Mouse (Mus musculus) lung, adult 18-20 months (tissue): ENCODE results near the gene Fstl5.

Source experiments
- DNase-seq, 2 experiments: peaks; one replicate each; pipeline ENCODE4 v3.0.0; 2022; ENCODE audit warnings: mixed read lengths in 2 of 2

Fstl5 gene

DNA sequence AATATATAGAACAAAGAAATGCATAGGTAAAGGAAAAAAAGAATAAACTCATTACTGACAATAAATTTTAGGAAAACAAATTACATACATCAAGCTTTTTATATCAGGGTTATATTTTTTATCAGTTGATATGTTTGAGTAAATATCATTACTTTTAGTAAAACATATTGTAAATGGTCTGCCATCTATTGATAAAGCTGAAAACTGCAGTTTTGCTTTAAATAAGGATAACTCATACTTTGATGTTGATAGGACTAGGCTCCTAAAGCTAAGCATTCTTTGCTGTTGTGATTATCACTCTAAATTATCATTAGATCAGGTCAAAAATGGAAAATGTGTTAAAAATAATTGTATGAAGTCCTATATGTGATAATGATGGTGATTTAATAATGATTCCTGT lies 493.3 kb downstream of the Fstl5 start:
- no peak for DNase-seq

DNA sequence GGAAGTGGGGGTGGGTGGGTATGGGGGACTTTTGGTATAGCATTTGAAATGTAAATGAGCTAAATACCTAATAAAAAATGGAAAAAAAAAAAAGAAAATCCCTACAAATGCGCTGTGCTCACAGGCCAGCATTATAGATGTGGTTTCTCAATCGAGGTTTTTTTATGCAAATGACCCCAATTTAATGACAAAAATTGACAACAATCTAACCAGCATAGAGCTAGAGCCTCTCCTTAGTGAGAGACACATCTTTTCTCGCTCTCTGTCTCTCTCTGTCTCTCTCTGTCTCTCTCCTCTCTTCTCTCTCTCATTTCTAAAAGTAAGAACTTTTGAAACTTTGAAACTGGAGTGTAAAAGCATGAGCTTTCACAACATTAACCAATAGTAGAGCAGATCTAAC lies 498.4 kb downstream of the Fstl5 start:
- no peak for DNase-seq

DNA sequence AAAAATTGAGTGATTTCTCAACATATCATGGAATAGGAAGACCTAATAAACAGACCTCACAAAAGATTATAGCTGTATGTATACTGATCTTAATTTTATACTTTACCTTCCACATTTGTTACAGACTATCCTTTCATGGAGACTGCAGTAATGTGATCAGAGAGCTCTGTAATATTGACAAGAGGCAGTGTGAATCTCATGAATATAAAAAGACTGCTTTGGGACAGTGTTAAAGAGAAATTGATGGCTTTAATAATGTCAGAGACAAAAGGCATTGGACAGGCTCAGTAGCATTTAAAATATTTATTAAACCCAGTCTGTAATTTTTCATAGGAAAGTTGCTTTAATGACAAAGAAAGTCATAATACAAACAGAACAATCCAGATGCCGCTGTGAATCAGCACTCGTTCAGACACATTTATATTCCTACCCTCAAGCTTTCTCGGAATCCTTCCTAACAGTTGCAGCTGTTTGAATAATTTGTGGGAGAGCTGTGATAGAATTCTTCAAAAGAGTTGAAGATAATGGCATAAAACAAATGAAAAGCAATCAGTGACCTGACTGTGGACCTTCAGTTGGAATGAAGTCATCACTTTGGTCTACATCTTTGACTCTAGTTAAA lies 499.0 kb downstream of the Fstl5 start:
- DNase-seq = no peak

DNA sequence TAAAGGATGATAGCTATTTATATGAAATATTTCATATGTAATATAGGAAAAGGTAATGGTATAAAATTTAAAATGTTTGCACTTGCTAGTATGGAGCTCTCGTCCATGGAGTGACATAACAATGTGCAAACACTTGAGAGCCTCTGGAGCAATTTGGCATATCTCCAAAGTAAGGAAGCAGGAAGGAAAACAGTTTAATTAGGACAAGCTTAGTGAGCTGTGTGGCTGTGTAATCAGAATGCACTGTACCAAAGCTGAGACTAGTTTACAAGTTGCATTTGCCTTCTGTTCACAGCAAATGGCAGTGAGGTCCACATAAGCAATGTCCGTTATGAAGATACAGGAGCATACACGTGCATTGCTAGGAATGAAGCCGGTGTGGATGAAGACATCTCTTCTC lies 519.1 kb downstream of the Fstl5 start:
- no peak for DNase-seq

DNA sequence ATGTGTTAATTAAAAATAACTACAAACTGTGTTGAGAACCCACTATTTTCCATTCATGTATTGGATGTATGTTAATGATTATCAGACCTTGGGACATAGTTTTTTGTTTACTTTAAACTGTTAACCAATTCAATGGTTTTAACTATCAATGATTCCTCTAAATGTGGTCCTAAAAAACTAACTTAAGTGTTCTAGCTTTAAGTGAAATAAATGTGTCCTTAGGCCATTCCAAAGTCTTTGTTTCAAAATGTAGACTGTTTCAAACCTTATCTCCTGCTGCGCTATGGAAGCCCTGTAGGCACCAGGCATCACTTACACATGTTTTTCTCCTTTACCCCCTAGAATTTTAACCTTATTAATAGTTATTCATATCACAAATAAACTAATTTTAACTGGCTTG lies 546.0 kb downstream of the Fstl5 start:
- no peak for DNase-seq

DNA sequence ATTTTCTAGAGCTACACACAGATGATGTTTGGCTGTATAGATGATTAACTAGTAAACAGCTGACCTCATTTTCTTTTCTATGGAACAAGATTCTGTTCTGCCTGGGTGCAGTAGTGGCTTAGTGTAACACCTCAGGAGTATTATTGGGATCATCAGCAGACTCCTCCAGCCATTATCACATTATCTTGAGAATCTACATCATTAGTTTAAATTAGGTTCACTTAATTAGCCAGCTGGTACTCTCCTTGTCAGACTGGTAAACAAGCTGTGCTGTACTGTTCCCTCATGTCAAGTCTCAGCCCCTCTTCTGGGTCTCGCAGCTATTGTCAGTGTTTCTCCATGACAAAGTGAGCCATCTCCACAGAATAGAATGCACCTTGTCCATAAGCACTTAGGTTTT lies 580.2 kb downstream of the Fstl5 start:
- DNase-seq = no peak

DNA sequence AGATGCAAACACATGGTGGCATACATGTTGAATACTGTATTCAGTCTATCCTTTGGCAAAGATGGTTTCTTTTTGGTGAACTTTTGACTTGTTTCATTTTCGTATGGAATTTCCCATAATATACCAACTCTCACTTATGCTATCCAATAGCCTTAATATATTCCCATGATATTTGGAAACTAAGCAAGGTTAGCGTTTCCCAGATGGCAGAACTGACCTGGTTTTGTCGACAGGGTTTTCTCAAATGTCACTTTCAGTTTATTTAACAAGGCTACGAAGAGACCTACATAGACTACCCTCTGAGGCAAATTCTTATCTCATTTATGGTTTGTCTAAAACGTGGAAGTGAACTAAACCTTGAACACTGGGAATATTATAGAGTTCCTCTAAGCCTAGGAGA lies 596.8 kb downstream of the Fstl5 start:
- DNase-seq = no peak

DNA sequence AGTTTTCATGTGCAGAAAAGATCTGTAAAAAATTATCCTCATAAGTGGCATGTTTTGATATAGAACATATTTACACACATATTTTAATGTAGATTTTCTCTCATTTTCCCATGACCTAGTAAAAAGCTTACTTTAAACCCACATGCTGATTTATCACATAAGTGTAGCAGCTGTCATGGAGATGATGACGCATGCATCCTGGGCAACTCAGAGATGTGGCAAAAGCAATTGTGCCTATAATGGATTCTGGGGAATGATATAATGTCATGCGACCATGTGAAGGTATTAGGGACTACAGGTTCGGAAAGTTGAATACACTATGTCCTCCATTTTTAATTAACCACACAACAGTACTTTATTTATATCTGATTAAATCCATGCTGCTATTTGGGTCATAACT lies 601.9 kb downstream of the Fstl5 start:
- DNase-seq = no peak

DNA sequence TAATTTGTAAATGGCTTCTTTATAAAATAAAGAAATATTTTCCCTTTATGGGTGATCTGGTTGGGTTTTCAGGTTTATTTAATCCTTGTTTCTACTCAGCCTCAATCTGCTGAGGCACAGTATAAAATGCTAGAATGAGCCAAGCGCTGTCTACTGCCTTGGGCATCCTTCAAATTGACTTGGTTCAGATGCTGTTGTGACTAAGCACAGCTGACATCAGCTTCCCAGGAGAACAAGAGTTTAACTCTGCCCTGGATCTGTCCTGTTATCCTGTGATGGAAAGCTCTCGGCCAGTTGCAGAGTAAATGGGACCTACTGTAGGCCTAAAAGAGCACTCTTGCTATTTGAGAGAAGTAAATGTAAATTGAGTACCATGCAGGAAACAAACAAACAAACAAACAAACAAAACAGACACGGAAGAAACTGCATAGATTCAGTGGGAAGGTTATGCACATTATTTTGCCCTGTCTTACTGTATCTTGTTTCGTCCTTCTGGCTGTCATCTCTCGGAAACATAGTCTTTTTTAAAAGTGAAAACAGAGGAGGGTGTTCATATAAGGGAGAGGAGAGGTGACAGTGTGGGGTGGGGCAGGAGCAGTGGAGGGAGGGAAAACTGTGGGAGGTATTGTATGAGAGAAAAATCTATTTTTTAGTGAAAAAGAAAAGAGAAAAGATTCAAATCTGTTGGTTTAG lies 605.9 kb downstream of the Fstl5 start:
- no peak for DNase-seq

DNA sequence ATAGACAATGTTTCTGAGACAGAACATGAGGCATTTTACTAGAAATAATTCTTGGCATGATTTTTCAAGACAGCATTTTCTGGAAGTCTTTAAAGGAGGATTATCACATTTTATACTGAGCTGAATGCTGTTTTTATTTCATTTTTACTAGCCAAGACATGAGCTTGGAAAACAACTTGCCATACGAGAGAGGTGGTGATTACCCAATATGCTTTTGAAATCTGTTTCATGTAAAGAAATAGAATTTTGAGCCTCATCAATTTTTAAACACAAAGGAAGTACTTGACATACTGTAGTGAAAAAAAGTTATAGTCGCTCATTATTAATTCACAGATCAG lies 606.4 kb downstream of the Fstl5 start:
- DNase-seq = no peak

DNA sequence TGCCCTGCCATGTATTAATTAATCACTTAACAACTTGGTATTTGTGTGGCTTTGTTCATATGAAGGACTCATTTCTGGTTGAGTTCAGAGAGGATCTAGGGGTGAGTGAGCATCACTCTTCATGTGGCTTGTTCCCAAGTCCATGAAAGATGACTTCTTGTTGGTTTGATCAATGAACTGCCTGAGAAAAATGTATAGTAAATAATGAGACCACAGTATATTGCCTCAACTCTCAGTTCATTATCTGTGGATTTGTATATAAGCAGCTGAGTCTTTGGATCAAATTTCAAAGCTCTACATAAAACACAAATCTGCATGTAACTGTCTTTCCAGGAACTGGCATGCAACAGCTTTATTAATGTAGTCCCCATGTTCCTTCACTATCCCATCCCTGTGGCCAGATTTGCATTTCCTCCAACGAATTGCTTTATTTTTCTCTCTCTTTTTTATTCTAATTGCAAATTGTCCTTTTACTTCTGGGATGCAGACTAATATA lies 623.1 kb downstream of the Fstl5 start:
- no peak for DNase-seq

DNA sequence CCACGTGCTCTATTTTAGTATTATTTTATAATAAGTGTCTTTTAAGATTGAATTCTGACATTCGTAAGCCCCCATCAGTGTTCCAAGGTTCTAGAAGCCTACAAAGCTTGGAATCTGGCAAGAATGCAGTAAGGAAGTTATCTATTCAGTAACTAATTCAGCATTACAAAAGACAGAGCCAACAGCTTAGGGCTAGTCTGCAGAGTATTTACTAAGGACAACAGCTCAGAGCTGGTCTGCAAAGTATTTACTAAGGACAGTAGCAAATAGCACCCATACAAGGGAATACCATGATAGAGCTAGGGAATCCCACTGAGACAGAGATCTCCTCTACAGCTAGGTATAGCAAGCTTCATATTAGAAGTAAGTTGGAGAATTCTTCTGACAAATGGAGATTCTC lies 665.2 kb downstream of the Fstl5 start:
- DNase-seq = no peak
